Mouse (Mus musculus): ENCODE results near the gene Slc27a4. TPM values are rescaled to one million over a fixed set of nuclear protein-coding genes. Genes with fewer than 3 reads are reported as not detected.

The Slc27a4 gene
- polyA plus RNA-seq, 1 experiment = 30.6 TPM

- TF ChIP-seq CTCF (IDR thresholded peaks at IDR 0.05; ENCODE audit: control insufficient read depth, insufficient read depth, low read length) (no peak), POLR2A (IDR thresholded peaks at IDR 0.05; ENCODE audit: borderline replicate concordance, control insufficient read depth, low read depth, low read length) (no peak)
- Histone ChIP-seq H3K27ac (ENCODE audit: control insufficient read depth, insufficient read depth, low read depth, low read length, poor library complexity) (no peak overlapping the region), H3K4me1 (ENCODE audit: control insufficient read depth, insufficient read depth, low read length) (peaks cover 1% of the 10 kb centered on the region; the same call in 1 of the 2 replicates), H3K4me3 (replicated peaks; ENCODE audit: control insufficient read depth, low read depth, low read length) (no peak overlapping the region)
- WGBS = 92% methylated on average over 4 of the region's 4 CpGs
Measured at GRCm38 (mm10) chr2:29831106-29831505, 28.7 kb downstream of the Slc27a4 start.

GRCm38 (mm10) chr2:29833796-29834195 is 31.4 kb downstream of the Slc27a4 start:
- WGBS = 88% methylated on average over 5 of the region's 5 CpGs
- Histone ChIP-seq H3K4me3 (replicated peaks; ENCODE audit: control insufficient read depth, low read depth, low read length) (no peak overlapping the region), H3K27ac (ENCODE audit: control insufficient read depth, insufficient read depth, low read depth, low read length, poor library complexity) (no peak overlapping the region), H3K4me1 (ENCODE audit: control insufficient read depth, insufficient read depth, low read length) (no peaks in the 10 kb centered on the region)
- TF ChIP-seq CTCF (IDR thresholded peaks at IDR 0.05; ENCODE audit: control insufficient read depth, insufficient read depth, low read length) (no peak), POLR2A (IDR thresholded peaks at IDR 0.05; ENCODE audit: borderline replicate concordance, control insufficient read depth, low read depth, low read length) (no peak)

GRCm38 (mm10) chr2:29835391-29835899 is 33.0 kb downstream of the Slc27a4 start:
- TF ChIP-seq POLR2A (IDR thresholded peaks at IDR 0.05; ENCODE audit: borderline replicate concordance, control insufficient read depth, low read depth, low read length) (no peak), CTCF (IDR thresholded peaks at IDR 0.05; ENCODE audit: control insufficient read depth, insufficient read depth, low read length) (no peak)
- Histone ChIP-seq H3K27ac (ENCODE audit: control insufficient read depth, insufficient read depth, low read depth, low read length, poor library complexity) (no peak overlapping the region), H3K4me3 (replicated peaks; ENCODE audit: control insufficient read depth, low read depth, low read length) (no peak overlapping the region), H3K4me1 (ENCODE audit: control insufficient read depth, insufficient read depth, low read length) (no peaks in the 10 kb centered on the region)
- WGBS = 90% methylated on average over 2 of the region's 2 CpGs

- 73% methylated on average over 4 of the region's 4 CpGs for WGBS
- no peak overlapping the region for H3K4me3 ChIP-seq (replicated peaks; ENCODE audit: control insufficient read depth, low read depth, low read length)
- TF ChIP-seq POLR2A (IDR thresholded peaks at IDR 0.05; ENCODE audit: borderline replicate concordance, control insufficient read depth, low read depth, low read length) = no peak
- TF ChIP-seq CTCF (IDR thresholded peaks at IDR 0.05; ENCODE audit: control insufficient read depth, insufficient read depth, low read length) = no peak
- no peaks in the 10 kb centered on the region for H3K4me1 ChIP-seq (ENCODE audit: control insufficient read depth, insufficient read depth, low read length)
- no peak overlapping the region; the same call in 1 of the 2 replicates for H3K27ac ChIP-seq (ENCODE audit: control insufficient read depth, insufficient read depth, low read depth, low read length, poor library complexity)
Measured at GRCm38 (mm10) chr2:29839460-29839859, 37.0 kb downstream of the Slc27a4 start.

GRCm38 (mm10) chr2:29843231-29844105 is 41.0 kb downstream of the Slc27a4 start:
- WGBS = 80% methylated on average over 9 of the region's 9 CpGs
- TF ChIP-seq CTCF (IDR thresholded peaks at IDR 0.05; ENCODE audit: control insufficient read depth, insufficient read depth, low read length) (no peak), POLR2A (IDR thresholded peaks at IDR 0.05; ENCODE audit: borderline replicate concordance, control insufficient read depth, low read depth, low read length) (no peak)
- no peak overlapping the region for H3K4me3 ChIP-seq (replicated peaks; ENCODE audit: control insufficient read depth, low read depth, low read length)
- no peak overlapping the region for H3K27ac ChIP-seq (ENCODE audit: control insufficient read depth, insufficient read depth, low read depth, low read length, poor library complexity)
- no peaks in the 10 kb centered on the region for H3K4me1 ChIP-seq (ENCODE audit: control insufficient read depth, insufficient read depth, low read length)

GRCm38 (mm10) chr2:29844115-29844514 is 41.7 kb downstream of the Slc27a4 start:
- no peak for TF ChIP-seq POLR2A (IDR thresholded peaks at IDR 0.05; ENCODE audit: borderline replicate concordance, control insufficient read depth, low read depth, low read length)
- TF ChIP-seq CTCF (IDR thresholded peaks at IDR 0.05; ENCODE audit: control insufficient read depth, insufficient read depth, low read length) = no peak
- Histone ChIP-seq H3K27ac (ENCODE audit: control insufficient read depth, insufficient read depth, low read depth, low read length, poor library complexity) (no peak overlapping the region), H3K4me1 (ENCODE audit: control insufficient read depth, insufficient read depth, low read length) (no peaks in the 10 kb centered on the region), H3K4me3 (replicated peaks; ENCODE audit: control insufficient read depth, low read depth, low read length) (no peak overlapping the region)
- WGBS = 94% methylated on average over 2 of the region's 2 CpGs

GRCm38 (mm10) chr2:29844661-29845060 is 42.2 kb downstream of the Slc27a4 start:
- H3K27ac ChIP-seq (ENCODE audit: control insufficient read depth, insufficient read depth, low read depth, low read length, poor library complexity) = no peak overlapping the region
- whole genome bisulfite sequencing = 79% methylated on average over 3 of the region's 3 CpGs
- TF ChIP-seq CTCF (IDR thresholded peaks at IDR 0.05; ENCODE audit: control insufficient read depth, insufficient read depth, low read length) = no peak
- no peak overlapping the region for H3K4me3 ChIP-seq (replicated peaks; ENCODE audit: control insufficient read depth, low read depth, low read length)
- H3K4me1 ChIP-seq (ENCODE audit: control insufficient read depth, insufficient read depth, low read length) = no peaks in the 10 kb centered on the region

GRCm38 (mm10) chr2:29845636-29846035 is 43.2 kb downstream of the Slc27a4 start:
- TF ChIP-seq POLR2A (IDR thresholded peaks at IDR 0.05; ENCODE audit: borderline replicate concordance, control insufficient read depth, low read depth, low read length) = no peak
- no peak for TF ChIP-seq CTCF (IDR thresholded peaks at IDR 0.05; ENCODE audit: control insufficient read depth, insufficient read depth, low read length)
- Histone ChIP-seq H3K27ac (ENCODE audit: control insufficient read depth, insufficient read depth, low read depth, low read length, poor library complexity) (no peak overlapping the region), H3K4me3 (replicated peaks; ENCODE audit: control insufficient read depth, low read depth, low read length) (no peak overlapping the region), H3K4me1 (ENCODE audit: control insufficient read depth, insufficient read depth, low read length) (no peaks in the 10 kb centered on the region)
- WGBS = 77% methylated on average over 25 of the region's 25 CpGs
